Mouse (Mus musculus) liver, adult (tissue): ENCODE measurements around the gene Atp8b4.

Experiments
- GATA4 ChIP-seq: IDR thresholded peaks from 2 replicates; pipeline ENCODE4 v1.6.1; 2014; ENCODE audit warnings: mild to moderate bottlenecking, low read length; ENCODE audit not compliant: insufficient replicate concordance

Gene Atp8b4

GRCm38 (mm10) chr2:126415981-126416380, 84.5 kb downstream of the Atp8b4 start:
- TF ChIP-seq GATA4, result no peak

GRCm38 (mm10) chr2:126412759-126413158, 87.7 kb downstream of the Atp8b4 start:
- no peak for TF ChIP-seq GATA4

GRCm38 (mm10) chr2:126399454-126399853, 101.0 kb downstream of the Atp8b4 start:
- no peak for TF ChIP-seq GATA4

GRCm38 (mm10) chr2:126399017-126399416, 101.5 kb downstream of the Atp8b4 start:
- no peak for TF ChIP-seq GATA4

- no peak for TF ChIP-seq GATA4
Observed at GRCm38 (mm10) chr2:126398216-126398615, 102.3 kb downstream of the Atp8b4 start.

GRCm38 (mm10) chr2:126397513-126397912, 103.0 kb downstream of the Atp8b4 start:
- TF ChIP-seq GATA4, result no peak

- TF ChIP-seq GATA4, result no peak
Observed at GRCm38 (mm10) chr2:126394924-126395323, 105.5 kb downstream of the Atp8b4 start.

GRCm38 (mm10) chr2:126387458-126388037, 112.9 kb downstream of the Atp8b4 start:
- TF ChIP-seq GATA4, result no peak

- no peak for TF ChIP-seq GATA4
Observed at GRCm38 (mm10) chr2:126386056-126386455, 114.4 kb downstream of the Atp8b4 start.

- no peak for TF ChIP-seq GATA4
Observed at GRCm38 (mm10) chr2:126380300-126380699, 120.2 kb downstream of the Atp8b4 start.

- TF ChIP-seq GATA4, result no peak
Observed at GRCm38 (mm10) chr2:126371634-126372033, 128.8 kb downstream of the Atp8b4 start.

- no peak for TF ChIP-seq GATA4
Observed at GRCm38 (mm10) chr2:126369815-126370214, 130.7 kb downstream of the Atp8b4 start.

- no peak for TF ChIP-seq GATA4
Observed at GRCm38 (mm10) chr2:126363745-126364725, 136.4 kb downstream of the Atp8b4 start.

- TF ChIP-seq GATA4, result no peak
Observed at GRCm38 (mm10) chr2:126363050-126363744, 137.3 kb downstream of the Atp8b4 start.

- TF ChIP-seq GATA4, result no peak; the same call in 1 of the 2 replicates
Observed at GRCm38 (mm10) chr2:126361131-126361810, 139.2 kb downstream of the Atp8b4 start.
